Comparison of ENCODE assay signal across 15 mouse cellular contexts in the genomic region with DNA sequence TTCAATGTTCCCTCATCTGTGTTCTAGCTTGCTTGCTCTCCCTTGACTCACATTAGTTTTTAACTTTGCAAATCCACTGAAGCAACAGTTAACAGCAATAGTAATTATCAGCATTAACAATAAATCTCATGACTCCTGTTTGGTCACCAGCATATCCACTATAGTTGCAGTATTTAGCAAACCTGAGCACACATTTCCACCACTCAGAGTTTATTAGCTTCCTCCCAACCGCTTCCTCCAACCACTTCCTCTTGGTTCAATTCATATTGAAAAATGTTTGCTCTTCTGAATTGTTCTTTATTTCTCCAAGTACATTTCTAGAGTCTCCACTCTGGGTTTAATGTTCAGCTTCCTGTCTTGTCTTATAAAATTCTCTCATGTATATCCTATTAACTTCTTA.
"Had no signal": no experiment of that assay in that cellular context is flagged by ENCODE, and none has a peak within 500 bp of the region (broad histone marks: within the 10 kb centered on the region; RNA-seq: fewer than 3 reads in every experiment).

No protein-coding gene starts in this region.

- ATAC-seq: liver, postnatal 0 days; lung, postnatal 0 days; midbrain, embryonic 13.5 days; midbrain, embryonic 15.5 days had no signal

- DNase-seq: liver, postnatal 0 days; lung, adult 2 months; lung, postnatal 14 days; lung, postnatal 4 days; retina, postnatal 1 day; right cerebral cortex, adult 18-20 months; right cerebral cortex, postnatal 25 days; right cerebral cortex, postnatal 4 days; spleen, adult 18-20 months; thymus, adult 18-20 months; thymus, postnatal 14 days; thymus, postnatal 36 days had no signal
